Mouse (Mus musculus) thymus, postnatal 10 days (tissue): ENCODE data around the gene Gm10521.
A peak's percentile ranks its signal among the peaks of the same experiment; 100 is the strongest.
"Not testable (repeated sequence)": the region's sequence is repeated elsewhere in the genome, so short reads cannot be mapped to it uniquely, and the experiment has no call there.

ENCODE experiments used
- DNase-seq, 2 experiments: peaks; one replicate each; pipeline ENCODE4 v3.0.0; 2021; ENCODE audit warnings: low spot score in 2 of 2

The Gm10521 gene

DNA sequence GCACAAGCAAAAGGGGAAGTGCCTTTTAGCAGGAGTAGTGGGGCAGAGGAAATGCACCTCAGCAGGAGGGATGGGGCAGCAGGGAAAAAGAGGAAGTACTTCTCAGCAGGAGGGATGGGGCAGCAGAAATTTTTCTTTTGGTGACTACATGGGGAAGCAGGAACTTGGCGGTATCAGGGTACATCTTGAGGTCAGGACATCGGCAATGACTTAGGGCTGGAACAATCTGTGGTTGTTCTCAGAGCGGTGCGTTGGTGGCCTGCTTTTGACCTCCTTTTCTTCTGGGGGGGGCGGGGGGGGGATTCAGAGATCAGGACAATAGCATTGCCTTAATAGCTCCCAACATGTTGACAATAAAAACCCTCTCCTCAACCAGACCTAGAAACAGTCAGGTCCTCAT is at the start of gene Gm10521:
TSS of gene Gm10521 (plus strand) at position 301 of the 400 bp plus-strand sequence.
- DNase-seq: not testable (repeated sequence)

DNA sequence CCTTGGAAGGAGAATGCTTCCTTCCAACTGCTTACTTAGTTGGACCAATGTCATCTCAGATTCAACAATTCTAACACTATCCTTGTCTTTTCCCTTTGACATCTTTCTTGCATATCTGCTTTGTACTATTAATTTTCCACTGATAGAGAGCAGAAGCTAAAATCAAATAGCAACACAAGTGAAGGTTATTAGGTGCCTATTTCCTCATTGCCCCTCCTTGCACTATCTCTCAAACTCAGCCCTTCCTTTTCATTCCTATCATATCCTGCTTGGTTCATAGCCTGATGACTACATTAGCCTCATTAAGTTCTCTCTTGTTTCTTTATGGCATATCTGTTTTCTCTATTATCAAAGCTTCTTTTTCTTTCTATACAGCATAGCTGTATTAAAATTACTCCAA is 47.3 kb upstream of the Gm10521 start:
- no peak for DNase-seq

DNA sequence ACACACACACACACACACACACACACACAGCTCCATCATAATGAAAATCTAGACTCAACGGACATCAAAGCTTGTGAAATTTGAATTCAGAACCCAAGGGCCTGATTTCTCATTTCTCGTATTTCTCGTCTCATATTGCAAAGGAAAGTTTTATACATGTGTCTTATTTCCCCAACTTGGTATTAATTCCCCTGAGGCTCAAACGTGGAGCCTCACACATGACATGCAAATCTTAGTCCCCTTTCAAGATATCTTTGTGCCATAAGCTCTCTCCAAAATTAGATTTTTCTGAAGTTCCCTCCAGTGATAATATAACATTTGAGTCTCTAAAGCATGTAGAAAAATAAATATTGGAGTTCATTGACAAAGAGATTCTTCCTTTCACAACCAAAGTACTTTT is 46.7 kb upstream of the Gm10521 start:
- DNase-seq: no peak

DNA sequence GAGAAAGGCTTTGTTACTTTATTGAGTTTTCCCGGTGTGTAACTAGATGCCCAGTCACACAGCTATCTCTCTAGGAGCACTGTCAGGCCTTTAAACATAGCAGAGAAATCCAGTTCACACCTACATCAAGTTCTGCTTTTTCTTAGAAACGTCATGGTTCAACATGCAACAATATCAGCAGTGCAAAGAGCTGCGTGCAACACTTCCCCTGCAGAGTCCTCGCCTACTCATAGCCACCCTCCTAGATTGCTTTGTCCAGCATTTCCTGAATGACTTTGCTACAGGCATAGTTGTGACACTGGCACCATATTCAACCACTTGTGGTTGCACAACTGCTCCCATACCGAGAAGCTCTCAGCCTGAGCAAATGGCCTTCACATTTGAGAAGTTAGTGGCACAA is 46.0 kb upstream of the Gm10521 start:
- DNase-seq: no peak

DNA sequence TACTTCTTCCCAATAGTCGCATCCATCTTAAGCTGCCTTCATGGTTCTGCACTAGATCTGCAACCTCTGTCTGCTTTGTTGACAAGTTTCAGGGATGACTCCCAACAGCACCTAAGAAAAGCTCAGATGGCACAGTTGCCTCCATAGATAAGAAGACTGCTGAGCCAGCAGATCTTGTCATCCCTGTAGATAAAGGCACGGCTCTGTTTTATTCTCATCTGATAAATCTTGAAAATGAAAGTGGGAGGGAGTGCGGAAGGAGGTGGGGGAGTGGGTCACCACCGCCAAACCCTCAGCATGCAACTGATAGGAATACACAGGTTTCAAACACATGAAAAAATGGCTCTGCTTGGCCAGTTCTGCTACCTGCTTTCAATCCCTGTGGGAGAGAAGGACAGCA is 30.0 kb upstream of the Gm10521 start:
- no peak for DNase-seq

DNA sequence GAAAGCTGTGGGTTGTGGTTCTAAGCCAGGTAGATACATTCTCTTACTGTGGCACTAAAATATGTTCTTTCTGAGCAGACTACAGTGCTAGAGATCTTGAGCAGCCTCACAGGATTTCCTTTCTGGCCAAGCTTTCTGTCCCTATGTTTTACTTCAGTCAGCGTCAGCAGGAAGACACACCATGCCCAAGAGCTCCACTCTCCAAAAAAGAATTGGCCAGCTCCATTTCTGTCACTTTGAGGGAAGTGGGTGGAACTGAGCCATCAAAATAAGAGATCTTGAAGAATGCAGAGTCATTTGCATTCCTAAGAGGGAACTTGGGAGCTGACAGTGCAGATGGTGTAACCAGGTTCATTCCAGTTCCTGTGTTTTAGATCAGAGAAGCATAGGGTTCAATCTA is 8.5 kb upstream of the Gm10521 start:
- no peak for DNase-seq

DNA sequence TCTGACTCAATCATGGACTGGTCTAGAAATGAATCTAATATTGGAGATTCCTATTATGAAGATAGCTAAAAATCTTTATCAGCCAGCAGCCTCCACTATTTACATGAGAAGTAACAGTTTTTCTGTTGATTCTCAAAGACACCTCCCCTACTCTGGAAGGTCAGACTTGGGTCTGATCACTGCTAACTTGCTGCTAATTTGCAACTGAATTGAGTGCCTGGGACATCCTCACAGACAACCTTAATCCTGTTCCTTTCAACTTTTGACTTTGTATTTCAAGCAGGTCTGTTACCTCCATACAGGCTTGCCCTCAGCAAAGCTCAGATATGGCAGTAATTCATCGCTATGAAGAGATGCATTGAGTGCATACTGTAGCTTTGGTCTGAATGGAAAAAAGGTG is 8.5 kb downstream of the Gm10521 start:
- no peak for DNase-seq

DNA sequence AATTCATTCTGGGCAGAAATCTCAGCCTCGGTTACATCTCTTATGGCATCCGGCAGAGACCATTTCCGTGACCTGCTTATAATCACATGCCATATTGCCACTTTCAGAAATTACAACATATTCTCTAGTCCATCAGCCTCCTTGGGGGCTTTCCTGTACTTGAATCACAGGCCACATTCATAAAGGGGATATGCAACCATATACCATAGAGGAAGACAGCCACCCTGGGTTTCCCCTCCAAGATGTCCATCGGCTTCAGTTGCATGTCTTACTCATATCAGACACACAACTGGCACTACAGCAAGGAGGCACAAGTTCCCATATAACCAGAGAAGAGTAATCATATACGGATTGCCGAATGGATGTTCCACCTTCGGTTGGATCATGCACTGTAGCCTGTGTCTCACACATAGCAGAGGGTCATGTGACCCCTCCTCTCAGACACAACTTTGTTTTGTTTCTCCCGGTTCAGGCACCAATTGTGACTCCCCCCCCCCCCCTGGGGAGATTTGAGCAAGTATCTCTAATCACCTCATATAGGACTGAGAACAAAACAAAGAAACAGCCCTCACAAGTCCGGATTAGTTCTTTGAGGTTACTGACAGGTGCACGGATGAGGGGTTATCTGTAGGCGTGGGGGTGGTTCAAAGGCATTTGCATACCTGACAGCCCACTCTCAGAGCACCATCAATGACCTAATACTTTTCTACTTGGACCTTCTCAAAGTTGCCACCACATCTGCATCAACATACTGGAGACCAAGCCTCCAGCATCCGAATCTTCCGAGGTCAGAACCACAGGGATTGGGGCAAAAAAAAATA is 20.4 kb downstream of the Gm10521 start:
- DNase-seq: peak in 1 of 2 experiments; percentile 24

DNA sequence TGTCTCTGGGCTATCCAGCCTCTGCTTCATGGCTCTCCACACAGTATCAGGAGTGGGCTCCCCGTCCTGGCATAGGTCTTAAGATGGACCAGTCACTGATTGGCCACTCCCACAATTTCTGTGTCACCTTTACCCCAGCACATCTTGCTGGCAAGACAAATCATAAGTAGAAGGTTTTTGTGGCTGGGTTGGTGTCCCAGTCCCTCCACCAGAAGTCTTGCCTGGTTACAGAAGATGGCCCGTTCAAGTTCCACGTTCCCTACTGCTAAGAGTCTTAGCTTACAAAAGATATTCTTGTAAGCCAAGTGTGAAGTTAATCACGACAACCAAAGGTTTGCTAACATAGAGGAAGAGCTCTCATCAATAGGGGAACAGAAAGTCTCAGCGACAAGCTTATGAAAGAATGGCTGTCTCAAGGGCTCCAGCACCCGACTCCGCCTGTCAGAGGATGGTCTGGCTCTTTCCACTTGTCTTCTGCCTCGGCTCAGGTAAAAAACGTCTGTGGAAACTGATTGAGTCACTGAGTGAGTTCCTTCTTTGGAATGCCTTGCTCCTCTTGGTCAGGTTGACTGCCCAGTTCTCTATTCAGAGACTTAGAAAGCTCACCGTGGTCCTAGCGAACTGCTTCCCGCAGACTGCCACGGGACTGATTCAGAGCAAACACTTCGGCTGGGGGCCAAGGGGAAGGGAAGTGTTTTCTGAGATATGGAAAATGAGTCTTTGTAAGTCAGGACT is 22.0 kb downstream of the Gm10521 start, which contains the start of gene Slamf6:
TSS of gene Slamf6 (plus strand) at position 211 of the 735 bp plus-strand sequence.
- peak in 1 of 2 experiments; percentile 47 for DNase-seq

DNA sequence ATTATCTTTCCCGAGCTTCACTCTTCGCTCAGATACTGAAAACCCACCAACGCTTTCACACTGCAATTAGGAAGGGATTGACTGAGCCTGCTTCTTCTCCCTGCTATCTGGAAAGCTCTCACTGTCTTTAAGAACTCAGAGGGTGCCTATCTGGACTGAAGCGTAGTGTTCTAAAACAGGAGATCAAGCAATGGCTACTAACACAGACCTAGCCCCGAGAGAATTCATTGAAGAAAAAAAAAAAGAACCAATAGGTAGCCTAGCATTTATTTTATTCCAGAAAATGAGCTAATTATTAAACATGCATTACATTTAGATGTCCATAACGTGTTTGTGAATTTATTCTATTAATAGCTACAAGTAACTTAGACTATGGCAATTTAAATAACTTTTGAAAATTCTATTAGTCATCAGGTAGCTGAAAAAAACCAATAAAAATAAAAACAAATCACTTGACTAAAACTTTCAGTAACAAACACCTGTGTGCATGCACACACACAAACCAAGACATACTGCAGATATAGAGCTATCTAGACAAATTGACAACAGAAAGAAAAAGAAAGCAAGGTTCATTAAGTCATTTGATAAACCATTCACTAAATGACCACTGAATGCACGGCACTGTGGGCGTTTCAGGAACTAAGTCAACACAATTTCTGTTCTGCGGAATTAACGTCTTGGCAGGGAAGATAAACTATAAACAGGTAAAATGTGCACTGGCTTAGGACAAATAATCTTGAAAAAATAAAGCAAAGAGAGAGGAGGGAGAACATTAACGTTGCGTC is 22.9 kb downstream of the Gm10521 start:
- DNase-seq: no peak

DNA sequence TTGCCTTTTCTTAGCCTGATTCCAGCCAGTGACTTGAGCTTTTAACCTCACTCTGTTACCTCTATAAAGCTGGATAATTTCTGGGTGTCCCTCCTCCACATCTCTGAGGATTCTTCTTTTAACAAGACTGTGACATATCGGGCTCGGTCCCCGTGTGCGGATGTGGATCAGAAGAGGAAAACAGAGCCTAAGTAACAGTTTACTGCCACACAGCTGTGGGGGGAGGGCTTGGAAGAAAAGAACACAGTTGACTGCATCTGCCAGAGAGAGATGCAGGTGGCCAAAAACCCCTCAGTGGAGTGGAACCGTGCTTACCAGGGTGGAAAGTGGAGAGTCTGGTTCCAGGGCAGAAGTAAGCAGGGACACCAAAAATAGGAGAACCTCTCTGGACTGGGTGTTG is 23.7 kb downstream of the Gm10521 start:
- DNase-seq: peak; percentile 88 to 91

DNA sequence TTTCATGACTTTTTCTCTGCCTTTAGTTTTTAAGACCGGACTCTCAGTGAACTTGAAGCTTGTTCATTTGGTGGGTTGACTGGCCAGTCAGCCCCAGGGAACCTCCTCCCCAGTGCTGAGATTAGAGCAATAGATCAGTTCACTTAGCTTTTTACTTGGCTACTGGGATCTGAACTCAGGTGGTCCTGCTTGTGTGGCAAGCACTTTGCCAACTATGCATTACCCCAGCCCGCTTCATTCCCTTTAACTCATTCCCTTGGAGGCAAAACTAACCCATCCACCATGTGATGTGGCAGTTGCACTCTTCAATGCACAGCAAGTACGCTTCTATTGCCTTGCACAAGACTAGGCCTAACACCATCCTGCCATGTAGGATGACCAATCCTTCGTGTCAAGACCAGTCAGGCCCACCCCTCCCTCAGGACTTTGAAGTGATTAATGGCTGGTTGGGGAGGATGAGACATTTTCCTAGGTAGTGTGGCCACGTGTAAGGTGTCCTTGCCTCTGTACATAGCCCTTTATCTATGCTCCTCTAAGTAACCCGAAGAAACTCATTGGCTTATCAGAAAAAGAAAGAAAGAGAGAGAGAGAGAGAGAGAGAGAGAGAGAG is 24.5 kb downstream of the Gm10521 start:
- DNase-seq: peak in 1 of 2 experiments; percentile 21

DNA sequence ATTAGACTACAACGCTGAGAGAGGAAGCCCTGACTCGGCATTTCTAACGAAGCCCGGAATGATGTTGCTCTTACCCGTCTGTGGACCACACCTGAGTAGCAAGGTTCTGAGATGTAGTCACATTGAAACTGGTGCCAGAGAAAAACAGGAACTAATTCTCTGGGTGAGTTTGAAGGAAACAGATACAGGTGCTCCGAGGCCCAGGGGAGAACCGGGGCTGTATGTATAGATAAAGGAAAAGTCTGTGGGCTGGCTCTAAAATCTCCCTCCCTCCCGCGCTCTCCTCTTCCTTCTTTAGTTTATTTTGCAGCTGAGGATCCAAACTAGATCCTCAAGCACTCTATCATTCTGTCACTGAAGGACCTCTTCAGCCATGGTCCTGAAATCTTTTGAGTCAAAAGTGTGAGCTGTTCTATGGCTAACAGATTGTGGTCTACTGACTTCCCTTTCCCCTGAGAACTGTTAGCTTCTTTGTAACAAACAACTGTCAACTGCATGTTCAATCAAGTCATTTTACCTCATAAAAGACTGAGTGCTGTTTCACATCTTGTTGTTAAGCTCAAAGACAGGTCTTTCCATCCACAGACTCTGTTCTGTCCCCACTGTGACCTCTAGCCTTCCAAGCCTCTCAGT is 25.6 kb downstream of the Gm10521 start:
- DNase-seq: peak; percentile 46 to 59

DNA sequence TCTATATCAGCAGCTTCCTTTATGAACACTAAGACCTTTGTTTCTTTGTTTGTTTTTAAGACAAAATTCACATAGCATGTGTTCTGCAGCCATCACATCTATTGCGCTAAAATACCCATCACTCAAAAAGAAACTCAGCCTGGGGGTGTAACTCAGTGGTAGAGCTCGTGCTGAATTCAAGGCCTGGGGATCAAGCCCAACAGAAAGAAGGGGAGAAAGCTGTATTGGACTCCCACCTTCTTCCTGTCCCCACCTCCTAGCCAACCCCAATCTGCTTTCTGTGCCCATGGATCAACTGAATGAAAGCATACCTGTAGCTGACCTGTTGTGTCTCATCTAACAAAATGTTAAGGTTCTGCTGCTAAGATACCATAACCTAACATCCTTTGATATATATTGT is 26.2 kb downstream of the Gm10521 start:
- DNase-seq: peak in 1 of 2 experiments; percentile 25

DNA sequence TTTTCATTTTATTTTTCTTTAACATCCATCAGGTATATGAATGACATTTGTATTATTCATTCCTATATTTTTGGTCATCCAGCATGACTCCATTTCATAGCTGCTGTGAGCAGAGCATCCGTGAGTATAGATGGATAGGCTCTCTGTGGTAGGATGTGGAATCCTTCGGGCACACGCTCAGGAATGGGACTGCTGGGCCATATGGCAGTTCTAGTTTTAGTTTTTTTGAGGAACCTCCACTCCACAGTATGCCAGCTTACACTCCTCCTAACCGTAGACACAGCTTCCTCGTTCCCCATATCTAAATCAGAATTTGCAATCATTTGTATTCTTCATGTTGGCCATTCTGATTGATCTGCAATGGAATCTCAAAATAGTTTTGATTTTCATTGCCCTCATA is 27.4 kb downstream of the Gm10521 start:
- DNase-seq: no peak

DNA sequence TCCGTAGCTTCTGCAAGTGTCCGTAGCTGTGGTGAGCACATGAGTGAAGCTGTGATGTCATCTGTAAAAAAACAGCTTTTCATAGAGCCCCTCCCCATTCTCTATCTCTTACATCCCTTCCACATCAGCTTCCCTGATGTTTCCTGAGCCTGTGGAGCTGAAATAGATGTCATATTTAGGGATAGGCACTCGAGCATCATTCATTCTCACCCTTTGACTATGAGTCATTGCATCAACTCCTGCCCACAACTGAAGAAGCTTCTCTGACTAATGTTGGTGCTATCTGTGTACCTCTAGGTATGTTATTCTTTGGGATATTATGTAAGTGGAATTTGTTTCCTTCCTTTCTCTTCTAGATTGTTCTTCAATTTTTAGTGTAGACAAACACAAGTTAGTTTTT is 29.4 kb downstream of the Gm10521 start:
- no peak for DNase-seq

DNA sequence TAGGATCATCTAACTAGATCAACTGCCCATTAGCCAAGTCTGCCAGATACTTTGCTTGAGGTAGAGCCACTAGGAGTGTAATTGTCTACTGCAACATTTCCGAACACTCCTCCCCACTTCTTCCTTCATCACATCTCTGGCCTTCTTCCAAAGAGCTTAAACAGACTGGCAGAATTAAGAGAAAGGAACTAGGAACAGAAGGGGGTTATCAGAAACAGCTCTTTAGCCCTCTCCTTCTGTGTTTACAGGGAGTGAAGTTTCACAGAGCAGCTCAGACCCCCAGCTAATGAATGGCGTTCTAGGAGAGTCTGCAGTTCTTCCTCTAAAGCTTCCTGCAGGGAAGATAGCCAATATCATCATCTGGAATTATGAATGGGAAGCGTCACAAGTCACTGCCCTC is 38.4 kb downstream of the Gm10521 start:
- DNase-seq: no peak

DNA sequence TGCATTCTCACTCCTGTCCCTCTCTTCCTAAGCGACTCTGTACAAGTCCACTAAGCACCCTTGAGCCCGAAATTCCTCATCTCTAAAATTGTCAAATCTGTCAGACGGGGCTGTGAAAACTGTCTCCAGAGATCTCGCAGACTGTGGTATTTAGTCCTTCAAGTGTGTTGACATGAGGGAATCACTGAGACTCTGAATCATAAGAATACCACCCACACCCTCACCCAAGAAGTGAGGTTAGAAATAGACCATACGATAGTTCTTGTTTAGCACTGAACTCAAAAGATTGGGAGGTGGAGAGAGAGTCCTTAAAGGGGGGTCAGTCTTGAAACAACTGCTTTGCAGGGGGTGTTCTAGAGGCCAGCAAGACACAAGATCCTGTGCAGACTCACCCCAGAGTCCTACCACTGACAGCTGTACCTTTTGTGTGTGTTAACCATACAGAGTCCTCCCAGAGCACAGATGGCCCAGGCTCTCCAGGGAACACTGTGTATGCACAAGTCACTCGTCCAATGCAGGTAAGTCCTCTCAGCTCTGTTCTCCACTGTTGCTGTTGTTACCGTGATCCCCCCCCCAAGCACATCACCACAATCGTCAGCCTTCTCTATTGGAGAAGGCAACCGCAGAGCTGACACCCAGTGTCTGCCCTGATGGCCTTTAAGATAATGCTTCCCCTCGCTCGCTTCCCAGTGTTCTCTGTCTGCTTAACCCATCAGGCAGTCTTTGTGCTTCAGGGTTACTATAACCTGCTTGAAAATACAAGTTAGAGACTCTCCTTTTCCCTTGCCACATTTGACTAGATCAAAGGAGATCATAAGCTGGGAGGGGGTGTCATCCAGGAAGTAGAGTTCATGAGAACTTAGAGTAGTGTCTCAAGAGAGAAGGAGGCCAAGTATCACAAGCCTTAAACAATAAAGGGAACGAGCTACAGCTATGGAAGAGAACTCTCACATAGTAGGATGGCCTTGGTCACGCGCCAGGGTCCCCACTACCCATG is 43.8 kb downstream of the Gm10521 start:
- peak in 1 of 2 experiments; percentile 39 for DNase-seq

DNA sequence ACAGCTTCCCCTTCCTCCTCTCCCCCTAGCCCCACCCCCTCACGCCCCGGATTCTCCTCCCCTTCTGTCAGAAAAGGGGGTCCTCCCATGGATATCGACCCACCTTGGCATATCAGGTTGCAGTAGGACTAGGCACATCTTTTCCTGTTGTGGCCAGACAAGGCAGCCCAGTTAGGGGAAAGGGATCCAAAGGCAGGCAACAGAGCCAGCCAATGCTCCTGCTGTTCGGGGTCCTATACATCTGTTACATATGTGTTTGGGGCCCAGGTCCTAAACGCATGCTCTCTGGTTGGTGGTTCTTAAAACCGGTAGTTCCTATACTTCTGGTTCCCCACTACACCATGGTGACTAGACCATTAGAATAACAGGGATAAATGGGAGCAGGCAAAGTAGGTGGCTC is 45.2 kb downstream of the Gm10521 start:
- no peak for DNase-seq

DNA sequence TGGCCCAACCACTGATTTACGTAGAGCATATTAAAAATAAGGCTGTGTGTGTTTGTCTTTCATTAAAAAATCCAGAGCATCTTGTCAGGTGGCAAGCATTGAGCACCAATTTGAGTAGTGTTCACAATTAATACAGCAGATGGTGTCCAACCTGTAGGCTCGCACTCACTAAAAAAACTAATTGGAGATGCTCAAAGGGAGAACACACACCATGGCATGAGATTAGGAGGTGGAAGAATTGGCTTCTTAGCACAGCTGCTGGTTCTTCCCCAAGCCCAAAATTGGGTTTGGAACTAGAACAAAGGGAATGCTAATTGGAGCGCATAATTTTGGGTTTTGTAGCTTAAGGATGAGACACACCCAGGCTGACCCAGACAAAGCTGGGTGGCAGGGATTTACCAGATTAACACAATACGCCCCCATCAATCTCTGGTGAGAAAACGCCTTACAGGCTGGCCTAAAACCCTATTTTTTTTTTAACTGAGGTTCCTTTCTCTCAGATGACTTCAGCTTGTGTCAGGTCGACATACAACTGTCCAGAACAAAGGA is 51.1 kb downstream of the Gm10521 start:
- DNase-seq: no peak
